Mouse (Mus musculus): ENCODE data around the gene Ap3b1. TPM values are rescaled to one million over a fixed set of nuclear protein-coding genes. Genes with fewer than 3 reads are reported as not detected.
A peak's percentile ranks its signal among the peaks of the same experiment; 100 is the strongest.
"Not testable (repeated sequence)": the region's sequence is repeated elsewhere in the genome, so short reads cannot be mapped to it uniquely, and the experiment has no call there.

Ap3b1 gene
- total RNA-seq (2021): 10 to 100 TPM; 21.9 to 24.5 TPM
- long read RNA-seq, experiment 1, full-length matches to known transcripts: 1 of 11 reads
- long read RNA-seq, experiment 1, partial matches to known transcripts: 0 of 11 reads
- long read RNA-seq, experiment 1, other reads (novel, unspliced or antisense): 10 of 11 reads
- long read RNA-seq, experiment 2, full-length matches to known transcripts: 4 of 11 reads
- long read RNA-seq, experiment 2, partial matches to known transcripts: 2 of 11 reads
- long read RNA-seq, experiment 2, other reads (novel, unspliced or antisense): 5 of 11 reads

- DNase-seq (ENCODE audit: low spot score): peak; percentile 83
Measured at GRCm38 (mm10) chr13:94358401-94359265, at the start of gene Ap3b1. Ap3b1 (plus strand) TSS chr13:94358960.

GRCm38 (mm10) chr13:94312812-94313211 lies 45.9 kb upstream of the Ap3b1 start:
- DNase-seq (ENCODE audit: low spot score): not testable (repeated sequence)

GRCm38 (mm10) chr13:94316975-94317511 lies 41.7 kb upstream of the Ap3b1 start:
- DNase-seq (ENCODE audit: low spot score): no peak

GRCm38 (mm10) chr13:94321094-94321792 lies 37.5 kb upstream of the Ap3b1 start:
- DNase-seq (ENCODE audit: low spot score): no peak

- no peak for DNase-seq (ENCODE audit: low spot score)
Measured at GRCm38 (mm10) chr13:94322475-94322874, 36.3 kb upstream of the Ap3b1 start.

- no peak for DNase-seq (ENCODE audit: low spot score)
Measured at GRCm38 (mm10) chr13:94328063-94328462, 30.7 kb upstream of the Ap3b1 start.

- not testable (repeated sequence) for DNase-seq (ENCODE audit: low spot score)
Measured at GRCm38 (mm10) chr13:94329005-94329404, 29.8 kb upstream of the Ap3b1 start.

GRCm38 (mm10) chr13:94330392-94330979 lies 28.3 kb upstream of the Ap3b1 start:
- no peak for DNase-seq (ENCODE audit: low spot score)

- DNase-seq (ENCODE audit: low spot score): no peak
Measured at GRCm38 (mm10) chr13:94338357-94338756, 20.4 kb upstream of the Ap3b1 start.

- no peak for DNase-seq (ENCODE audit: low spot score)
Measured at GRCm38 (mm10) chr13:94343192-94343591, 15.6 kb upstream of the Ap3b1 start.

- not testable (repeated sequence) for DNase-seq (ENCODE audit: low spot score)
Measured at GRCm38 (mm10) chr13:94344600-94344999, 14.2 kb upstream of the Ap3b1 start.

- no peak for DNase-seq (ENCODE audit: low spot score)
Measured at GRCm38 (mm10) chr13:94354584-94354983, 4.2 kb upstream of the Ap3b1 start.

GRCm38 (mm10) chr13:94358101-94358400 lies 709 bp upstream of the Ap3b1 start:
- DNase-seq (ENCODE audit: low spot score): no peak

GRCm38 (mm10) chr13:94359282-94359920 lies 641 bp downstream of the Ap3b1 start:
- no peak for DNase-seq (ENCODE audit: low spot score)

- not testable (repeated sequence) for DNase-seq (ENCODE audit: low spot score)
Measured at GRCm38 (mm10) chr13:94361013-94361580, 2.3 kb downstream of the Ap3b1 start.

GRCm38 (mm10) chr13:94364336-94364735 lies 5.6 kb downstream of the Ap3b1 start:
- DNase-seq (ENCODE audit: low spot score): no peak

- no peak for DNase-seq (ENCODE audit: low spot score)
Measured at GRCm38 (mm10) chr13:94365108-94365907, 6.5 kb downstream of the Ap3b1 start.

- no peak for DNase-seq (ENCODE audit: low spot score)
Measured at GRCm38 (mm10) chr13:94367869-94368268, 9.1 kb downstream of the Ap3b1 start.

GRCm38 (mm10) chr13:94370521-94370920 lies 11.8 kb downstream of the Ap3b1 start:
- DNase-seq (ENCODE audit: low spot score): no peak

- no peak for DNase-seq (ENCODE audit: low spot score)
Measured at GRCm38 (mm10) chr13:94372066-94372465, 13.3 kb downstream of the Ap3b1 start.

Measured in gastrocnemius, adult 18-20 months (tissue).